Mouse (Mus musculus): ENCODE results near the gene Farp1. TPM values are rescaled to one million over a fixed set of nuclear protein-coding genes. Genes with fewer than 3 reads are reported as not detected.

The Farp1 gene
- total RNA-seq, 2 experiments from 2014 or later: 10.7 to 12.0 TPM

DNA sequence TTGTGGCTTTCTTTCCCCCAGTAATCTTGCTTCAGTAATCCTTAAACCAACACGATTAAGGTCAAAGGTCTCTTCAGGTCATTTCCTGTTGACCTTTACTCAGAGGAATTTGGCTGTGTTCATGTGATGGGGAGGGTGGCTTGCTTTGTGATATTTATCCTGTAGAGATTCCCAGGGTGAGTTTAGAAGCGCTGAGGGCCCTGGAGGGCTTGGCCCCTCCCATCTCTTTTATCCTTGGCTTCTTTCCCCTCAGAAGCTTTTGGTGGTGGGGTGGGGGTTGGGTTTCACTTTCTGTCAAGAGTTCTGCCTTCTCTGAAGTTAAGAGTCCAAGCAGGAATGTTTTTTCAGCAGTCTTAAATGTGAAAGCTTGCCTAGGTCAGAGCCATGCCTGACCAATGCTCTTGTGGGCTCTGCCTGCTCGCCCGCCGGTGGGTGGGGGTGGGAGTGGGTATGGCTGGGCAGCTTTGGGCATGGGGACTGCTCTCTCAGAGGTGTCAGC lies 18.1 kb downstream of the Farp1 start:
- peak; percentile 28 for DNase-seq (ENCODE audit: low spot score)
- intact Hi-C loops (cut with DNase I): no loop called here

GRCm38 (mm10) chr14:121054062-121054461 lies 19.1 kb downstream of the Farp1 start:
- no peak for DNase-seq (ENCODE audit: low spot score)
- intact Hi-C loops (cut with DNase I): no loop called here

DNA sequence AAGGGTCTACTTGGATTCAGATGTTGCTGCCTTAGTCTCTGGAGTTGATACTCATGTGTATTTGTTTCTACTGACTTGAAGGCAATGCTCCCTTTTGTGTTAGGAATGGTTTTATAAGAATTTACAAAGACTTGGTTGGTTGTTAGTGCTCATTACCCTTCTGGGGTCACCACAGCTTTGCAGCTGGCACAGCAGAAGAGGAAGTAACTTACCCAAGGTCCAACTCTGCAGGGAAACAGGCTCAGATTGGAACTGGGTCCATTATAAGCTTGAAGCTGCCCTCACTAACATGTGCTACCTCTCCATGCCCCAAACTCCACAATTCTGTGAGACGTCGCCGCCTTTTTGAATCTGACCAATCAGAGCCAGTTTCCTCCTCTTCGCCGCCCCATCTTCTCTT lies 22.8 kb downstream of the Farp1 start:
- DNase-seq (ENCODE audit: low spot score): no peak
- intact Hi-C loops (cut with DNase I): loop anchor here (5.0 kb wide), 1 partner anchor 55 kb away; no protein-coding TSS in a partner anchor

DNA sequence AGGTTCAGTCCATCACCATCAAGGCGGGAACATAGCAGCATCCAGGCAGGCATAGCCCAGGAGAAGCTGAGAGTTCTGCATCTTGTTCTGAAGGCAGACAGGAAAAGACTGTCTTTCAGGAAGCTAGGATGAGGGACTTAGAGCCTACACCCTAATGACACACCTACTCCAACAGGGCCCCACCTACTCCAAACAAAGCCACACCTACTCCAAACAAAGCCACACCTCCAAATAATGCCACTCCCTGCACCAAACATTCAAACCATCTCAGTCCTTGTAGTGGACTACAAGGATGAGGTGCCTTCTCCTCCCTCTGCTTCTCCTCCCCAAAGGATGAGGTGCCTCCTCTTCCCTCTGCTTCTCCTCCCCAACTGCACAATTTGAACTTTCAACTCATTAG lies 23.5 kb downstream of the Farp1 start:
- intact Hi-C loops (cut with DNase I): loop anchor here (5.0 kb wide), 1 partner anchor 54 kb away; no protein-coding TSS in a partner anchor
- no peak for DNase-seq (ENCODE audit: low spot score)

DNA sequence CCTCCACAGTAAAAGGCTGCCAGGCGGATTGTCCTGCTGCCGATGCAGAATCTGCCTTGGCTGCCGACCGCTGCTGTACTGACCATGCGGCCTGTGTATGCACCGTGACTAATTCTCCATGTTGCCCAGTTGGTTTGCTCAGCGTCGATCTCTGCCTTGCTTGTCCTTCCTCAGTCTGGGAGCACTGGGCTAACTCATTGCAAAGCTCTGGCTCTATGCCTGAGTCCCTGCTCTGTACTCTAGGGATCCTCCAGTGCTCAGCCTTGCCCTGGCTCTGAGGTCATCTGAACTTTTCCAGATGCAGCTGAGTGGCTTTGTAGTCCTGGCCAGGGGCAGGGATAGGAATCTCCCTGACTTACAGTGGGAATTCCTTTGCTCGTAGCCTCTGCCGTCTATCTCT lies 24.3 kb downstream of the Farp1 start:
- intact Hi-C loops (cut with DNase I): loop anchor here (5.0 kb wide), 1 partner anchor 53 kb away; no protein-coding TSS in a partner anchor
- DNase-seq (ENCODE audit: low spot score): peak; percentile 68

DNA sequence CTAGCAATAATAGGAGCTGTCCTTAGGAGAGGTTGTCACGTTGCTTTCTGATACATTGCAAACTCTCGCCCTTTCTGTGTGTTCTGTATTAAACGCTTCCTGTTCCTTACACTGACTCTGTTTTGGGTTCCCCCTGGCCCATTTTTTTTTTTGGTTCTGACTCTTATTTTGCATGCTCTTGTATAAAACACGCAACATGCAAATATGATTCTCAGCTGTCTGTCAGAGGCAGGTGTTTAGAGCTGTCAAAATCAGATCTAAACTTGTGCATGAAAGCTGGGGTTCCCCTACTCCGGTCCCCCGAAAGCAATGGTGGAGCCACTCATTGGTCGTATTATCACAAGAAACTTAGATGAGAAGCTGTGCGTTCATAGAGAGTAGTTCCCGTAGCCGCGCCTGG lies 25.5 kb downstream of the Farp1 start:
- intact Hi-C loops (cut with DNase I): no loop called here
- no peak for DNase-seq (ENCODE audit: low spot score)

DNA sequence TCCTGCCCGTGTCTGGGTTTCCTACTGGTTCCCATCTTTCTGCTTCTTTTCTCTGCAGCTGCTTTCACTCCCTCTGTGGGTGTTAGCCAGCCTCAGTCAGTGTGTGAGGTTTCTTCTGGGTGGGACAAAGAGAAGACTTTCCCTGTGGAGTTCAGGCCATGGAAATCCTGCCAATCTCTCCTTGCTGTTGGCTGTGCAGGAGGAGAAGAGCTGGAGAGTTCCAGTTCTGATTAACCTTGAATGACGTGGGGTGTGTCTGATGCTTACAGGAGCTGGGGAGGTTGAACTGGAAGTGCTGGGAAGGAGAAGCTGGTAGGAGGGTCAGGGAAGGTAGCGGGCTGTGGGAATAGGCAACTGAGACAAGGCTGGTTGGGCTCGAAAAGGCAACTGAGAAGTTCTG lies 26.7 kb downstream of the Farp1 start:
- intact Hi-C loops (cut with DNase I): no loop called here

GRCm38 (mm10) chr14:121062238-121063082 lies 27.5 kb downstream of the Farp1 start:
- no peak for DNase-seq (ENCODE audit: low spot score)
- intact Hi-C loops (cut with DNase I): no loop called here

More for the DNA sequence above, 26.7 kb downstream of the Farp1 start:
- DNase-seq (ENCODE audit: low spot score): peak; percentile 35

DNA sequence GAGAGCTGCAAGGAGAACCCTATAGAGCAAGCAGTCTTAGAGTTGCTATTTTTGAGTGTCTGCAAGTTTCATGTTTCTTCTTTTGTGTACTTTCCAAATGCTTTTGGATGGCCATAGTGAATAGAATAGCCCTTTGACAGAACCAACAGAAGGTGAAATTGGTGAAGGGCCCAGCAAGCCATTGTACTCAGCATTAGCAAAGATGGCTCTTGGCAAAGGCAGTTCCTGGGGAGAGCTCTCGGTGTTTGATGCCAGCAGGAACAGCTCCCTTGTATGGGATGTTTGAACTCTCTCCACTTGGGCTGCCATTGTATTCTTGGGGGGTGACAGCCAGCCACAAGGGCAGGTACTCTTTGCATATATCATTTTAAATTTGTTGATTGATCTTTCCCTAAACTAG lies 29.7 kb downstream of the Farp1 start:
- intact Hi-C loops (cut with DNase I): no loop called here
- DNase-seq (ENCODE audit: low spot score): no peak

DNA sequence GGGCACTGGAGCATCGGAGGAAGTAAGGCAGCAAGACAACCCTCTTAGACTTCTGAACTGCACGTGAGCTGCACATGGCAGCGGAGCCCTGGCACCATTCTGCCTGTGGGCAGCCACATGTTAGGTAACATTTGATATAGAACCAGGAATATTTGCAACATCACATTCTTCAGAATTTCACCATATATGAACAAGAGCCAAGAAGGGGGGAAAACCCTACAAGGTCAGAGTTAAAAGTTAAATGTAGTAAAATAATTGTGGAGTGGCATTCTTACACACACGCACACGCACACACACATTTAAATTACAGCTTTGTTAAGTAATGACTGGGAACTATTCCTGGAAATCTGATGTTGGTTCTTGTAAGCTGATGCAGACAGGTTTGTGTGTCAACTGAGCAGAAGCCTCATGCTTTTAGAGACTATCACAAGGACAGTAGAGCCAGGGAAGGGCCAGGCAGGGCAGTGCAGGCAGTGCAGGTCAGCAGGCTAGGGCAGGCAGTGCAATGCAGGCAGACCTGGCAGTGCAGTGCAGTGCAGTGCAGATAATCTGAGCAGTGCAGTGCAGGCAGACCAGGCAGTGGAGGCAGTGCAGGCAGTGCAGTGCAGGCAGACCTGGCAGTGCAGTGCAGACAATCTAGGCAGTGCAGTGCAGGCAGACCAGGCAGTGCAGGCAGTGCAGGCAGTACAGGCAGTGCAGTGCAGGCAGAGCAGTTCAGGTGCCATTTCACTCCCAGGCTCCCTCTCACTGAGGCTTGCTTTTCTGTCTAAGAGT lies 38.3 kb downstream of the Farp1 start:
- DNase-seq (ENCODE audit: low spot score): no peak
- intact Hi-C loops (cut with DNase I): no loop called here

DNA sequence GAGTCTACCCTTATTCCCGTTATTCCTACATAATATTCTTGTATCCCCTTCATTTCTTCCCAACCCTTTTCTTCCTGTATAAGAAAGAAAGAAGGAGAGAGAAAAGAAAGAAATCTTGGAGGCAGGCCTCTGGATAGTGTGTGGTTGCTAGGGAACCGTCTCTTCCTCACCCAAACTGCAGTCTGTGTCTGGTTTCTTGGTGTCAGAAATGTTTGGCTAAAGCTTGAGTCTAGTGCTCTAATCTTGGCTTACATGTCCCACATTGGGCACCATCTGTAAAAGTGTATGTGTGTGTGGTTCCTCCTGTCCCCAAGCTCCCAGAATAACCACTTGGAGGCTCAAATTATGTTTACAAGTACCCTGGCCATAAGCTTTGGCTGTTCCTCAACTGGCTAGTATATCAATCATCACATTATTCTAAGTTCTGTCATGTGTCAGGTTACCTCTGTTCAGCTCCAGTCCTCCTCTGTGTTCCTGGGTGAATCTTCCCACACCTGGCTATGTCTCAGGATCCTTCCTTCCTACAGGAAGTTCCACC lies 39.3 kb downstream of the Farp1 start:
- intact Hi-C loops (cut with DNase I): no loop called here
- no peak for DNase-seq (ENCODE audit: low spot score)

DNA sequence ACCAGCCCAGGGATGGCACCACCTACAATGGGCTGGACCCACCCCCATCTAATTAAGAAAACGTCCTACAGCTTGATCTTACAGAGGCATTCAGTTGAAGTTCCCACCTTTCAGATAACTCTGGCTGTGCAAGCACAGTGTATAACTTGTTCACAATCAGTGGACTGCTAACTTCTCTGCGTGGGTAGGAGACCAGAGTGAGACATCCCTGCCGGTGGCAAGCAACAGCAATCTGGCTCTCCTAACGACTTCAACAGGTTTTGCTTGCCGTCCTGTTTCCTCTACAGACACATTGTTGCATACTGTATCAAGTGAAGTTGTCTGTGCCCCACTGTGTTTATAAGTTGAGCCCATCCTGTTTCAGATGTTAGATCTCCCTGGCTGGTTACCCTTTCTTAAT lies 45.7 kb downstream of the Farp1 start:
- intact Hi-C loops (cut with DNase I): no loop called here
- DNase-seq (ENCODE audit: low spot score): no peak

DNA sequence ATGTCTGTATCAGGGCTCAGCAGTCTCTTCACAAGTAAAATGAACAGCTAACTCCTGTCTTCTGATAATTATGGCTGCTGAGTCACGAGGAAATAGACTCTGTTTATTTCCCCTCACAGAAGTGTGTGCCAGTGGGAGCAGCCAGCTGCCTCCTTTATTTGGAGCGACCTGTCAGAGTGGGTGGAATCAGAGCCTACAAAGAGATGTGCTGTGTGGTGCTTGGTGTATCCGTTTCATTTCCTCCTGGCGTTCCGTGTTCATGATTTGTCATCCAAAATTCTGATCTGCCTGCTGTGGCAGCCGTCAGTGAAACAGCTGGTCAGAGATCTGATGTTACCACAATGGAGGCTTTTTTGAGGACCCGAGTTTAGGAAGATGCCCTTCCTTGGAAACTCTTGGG lies 47.3 kb downstream of the Farp1 start:
- intact Hi-C loops (cut with DNase I): no loop called here

GRCm38 (mm10) chr14:121082793-121083192 lies 47.8 kb downstream of the Farp1 start:
- intact Hi-C loops (cut with DNase I): no loop called here
- DNase-seq (ENCODE audit: low spot score): no peak

More for the DNA sequence above, 47.3 kb downstream of the Farp1 start:
- peak; percentile 38 for DNase-seq (ENCODE audit: low spot score)

DNA sequence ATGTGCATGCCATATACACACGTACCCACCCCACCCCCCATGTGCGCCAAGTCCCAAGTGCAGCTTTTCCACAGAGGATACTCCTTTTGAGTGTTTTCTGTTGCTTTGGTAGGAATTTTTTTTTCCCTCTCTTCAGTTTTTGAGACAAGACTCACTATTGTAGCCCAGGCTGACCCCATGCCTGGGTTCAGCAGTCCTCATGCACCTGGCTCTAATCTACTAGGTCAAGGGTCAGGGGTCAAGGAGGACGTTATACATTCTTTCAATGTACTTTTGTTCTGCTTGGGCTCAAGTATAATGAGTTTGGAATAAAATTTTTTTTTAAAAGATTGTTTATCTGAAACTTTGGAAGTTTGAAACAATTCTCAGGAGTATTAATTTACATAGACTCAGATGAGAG lies 48.4 kb downstream of the Farp1 start:
- DNase-seq (ENCODE audit: low spot score): no peak

GRCm38 (mm10) chr14:121092517-121092916 lies 57.5 kb downstream of the Farp1 start:
- intact Hi-C loops (cut with DNase I): no loop called here
- no peak for DNase-seq (ENCODE audit: low spot score)

More for the DNA sequence above, 48.4 kb downstream of the Farp1 start:
- intact Hi-C loops (cut with DNase I): no loop called here

- intact Hi-C loops (cut with DNase I): no loop called here
- no peak for DNase-seq (ENCODE audit: low spot score)
Measured at GRCm38 (mm10) chr14:121093860-121094259, 58.9 kb downstream of the Farp1 start.

DNA sequence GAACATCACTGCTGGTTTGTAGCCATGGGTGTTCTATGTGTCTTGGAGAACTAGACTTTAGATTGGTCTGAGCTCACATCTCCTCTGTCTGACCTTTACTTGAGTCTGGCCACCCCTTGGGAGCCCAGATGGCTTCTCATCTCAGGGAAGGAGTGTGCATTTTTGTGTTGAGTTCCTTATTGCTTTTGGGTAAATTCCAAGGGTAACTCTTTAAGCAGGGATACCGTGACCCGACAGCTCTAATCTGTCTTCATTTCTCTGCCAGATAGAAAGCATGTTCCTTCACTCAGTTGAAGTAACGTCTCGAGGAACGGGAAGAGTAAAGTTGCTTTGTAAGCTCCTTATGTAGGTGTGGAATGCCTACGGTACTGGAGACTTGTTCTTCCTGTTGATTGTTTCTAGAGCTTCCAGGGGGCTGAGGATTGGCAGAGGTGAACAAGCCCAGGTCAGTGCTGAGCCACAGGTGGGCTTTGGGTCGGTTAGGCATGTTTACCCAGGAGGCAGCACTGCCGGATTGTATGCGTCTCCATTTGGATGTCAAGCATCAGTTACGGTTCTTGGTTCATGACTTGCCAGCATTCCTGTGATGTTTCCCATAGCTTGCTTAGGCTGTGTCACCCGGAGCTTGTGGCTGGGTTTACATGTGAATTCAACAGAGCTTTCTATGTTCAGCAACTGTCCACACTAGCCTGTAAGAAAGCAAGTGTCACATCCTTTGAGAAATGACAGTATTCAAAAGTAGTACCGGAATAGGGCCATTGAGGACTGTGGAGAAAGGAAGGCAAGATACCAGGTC lies 62.8 kb downstream of the Farp1 start:
- no peak for DNase-seq (ENCODE audit: low spot score)
- intact Hi-C loops (cut with DNase I): no loop called here

- intact Hi-C loops (cut with DNase I): no loop called here
- no peak for DNase-seq (ENCODE audit: low spot score)
Measured at GRCm38 (mm10) chr14:121099120-121099519, 64.1 kb downstream of the Farp1 start.

GRCm38 (mm10) chr14:121099876-121100275 lies 64.9 kb downstream of the Farp1 start:
- intact Hi-C loops (cut with DNase I): no loop called here
- DNase-seq (ENCODE audit: low spot score): no peak

Data from heart, postnatal 25 days (tissue).